Mouse (Mus musculus): ENCODE results near the gene Olfr218. TPM values are rescaled to one million over a fixed set of nuclear protein-coding genes. Genes with fewer than 3 reads are reported as not detected.

The Olfr218 gene
- polyA plus RNA-seq, 1 experiment from 2014 or later: not detected

GRCm38 (mm10) chr1:173249888-173250287, 52.3 kb downstream of the Olfr218 start:
- Histone ChIP-seq H3K4me3 (ENCODE audit: low read depth, low read length) (no peak overlapping the region), H3K27me3 (ENCODE audit: control insufficient read depth, insufficient read depth, low read length) (no peaks in the 10 kb centered on the region), H3K27ac (replicated peaks; ENCODE audit: low read depth, low read length) (no peak overlapping the region), H3K36me3 (ENCODE audit: control insufficient read depth, insufficient read depth, low read length) (no peaks in the 10 kb centered on the region), H3K4me2 (ENCODE audit: low read depth, severe bottlenecking) (no peak overlapping the region), H3K4me1 (ENCODE audit: control insufficient read depth, insufficient read depth, low read length) (no peaks in the 10 kb centered on the region), H3K9me3 (ENCODE audit: control insufficient read depth, low read length) (no peaks in the 10 kb centered on the region), H3K9ac (ENCODE audit: low read length) (no peak overlapping the region)
- ATAC-seq (ENCODE audit: insufficient number of reproducible peaks, low FRiP score, low TSS enrichment, low read depth) (no peak), DNase-seq (ENCODE audit: low spot score) (no peak)
- 91% methylated on average over 3 of the region's 3 CpGs for WGBS

Other genes with a start within 250 kb of the Olfr218 start
- not detected in 2 replicates for gene Olfr16, start 247.4 kb upstream of the Olfr218 start, polyA plus RNA-seq (2014; fragmentation: Nextera tagmentation; extraction: Ambion mirVana)
- gene Olfr1408, start 60.4 kb upstream of the Olfr218 start, polyA plus RNA-seq (2014; fragmentation: Nextera tagmentation; extraction: Ambion mirVana): not detected in 2 replicates
- gene Olfr1406, start 7.2 kb upstream of the Olfr218 start, polyA plus RNA-seq (2014; fragmentation: Nextera tagmentation; extraction: Ambion mirVana): not detected in 2 replicates
- gene Olfr1404, start 14.6 kb downstream of the Olfr218 start, polyA plus RNA-seq (2014; fragmentation: Nextera tagmentation; extraction: Ambion mirVana): not detected in 2 replicates
- gene Fcer1a, start 29.4 kb downstream of the Olfr218 start, polyA plus RNA-seq (2014; fragmentation: Nextera tagmentation; extraction: Ambion mirVana): not detected in 2 replicates
- not detected in 2 replicates for gene Olfr418, start 68.2 kb downstream of the Olfr218 start, polyA plus RNA-seq (2014; fragmentation: Nextera tagmentation; extraction: Ambion mirVana)
- gene Mptx2, start 80.0 kb downstream of the Olfr218 start, polyA plus RNA-seq (2014; fragmentation: Nextera tagmentation; extraction: Ambion mirVana): not detected in 2 replicates
- gene Ackr1, start 135.9 kb downstream of the Olfr218 start, polyA plus RNA-seq (2014; fragmentation: Nextera tagmentation; extraction: Ambion mirVana): 1.5 and 1.7 TPM in 2 replicates
- 1.2 and 2.5 TPM in 2 replicates for gene Aim2, start 153.1 kb downstream of the Olfr218 start, polyA plus RNA-seq (2014; fragmentation: Nextera tagmentation; extraction: Ambion mirVana)
- gene Cadm3, start 169.9 kb downstream of the Olfr218 start, polyA plus RNA-seq (2014; fragmentation: Nextera tagmentation; extraction: Ambion mirVana): 1.1 and 1.4 TPM in 2 replicates